Mouse (Mus musculus) layer of hippocampus, adult 6 months (tissue): ENCODE measurements around the gene Dcaf11. TPM values are rescaled to one million over a fixed set of nuclear protein-coding genes. Genes with fewer than 3 reads are reported as not detected.

Experiments
- long read RNA-seq, 2 experiments: library from polyadenylated mRNA; unstranded; transcript quantifications; one replicate each; pipeline ENCODE4 v2.0.0; 2019 to 2020
- polyA plus RNA-seq: library from polyadenylated mRNA; unstranded; fragments of <200 nt; fragmentation: Nextera tagmentation; gene quantifications from 2 replicates; pipeline ENCODE4 v1.2.3, GENCODE M21; 2021

Gene Dcaf11
- 70.4 and 77.7 TPM in 2 replicates for polyA plus RNA-seq
- long read RNA-seq, experiment 1, transcript Dcaf11-201 (15 exons, 2,601 nt), result minor isoform, 15 of 149 reads
- long read RNA-seq, experiment 1, transcript Dcaf11-202 (15 exons, 2,538 nt), result minor isoform, 10 of 149 reads
- long read RNA-seq, experiment 1, transcript Dcaf11-206 (14 exons, 2,660 nt), result major isoform, 31 of 149 reads
- long read RNA-seq, experiment 1, transcript Dcaf11-216 (15 exons, 2,624 nt), result minor isoform, 8 of 149 reads
- long read RNA-seq, experiment 1, partial matches to known transcripts, result 27 of 149 reads
- long read RNA-seq, experiment 1, other reads (novel, unspliced or antisense), result 54 of 149 reads
- long read RNA-seq, experiment 2, transcript Dcaf11-216 (15 exons, 2,624 nt), result minor isoform, 35 of 532 reads
- long read RNA-seq, experiment 2, transcript Dcaf11-202 (15 exons, 2,538 nt), result minor isoform, 31 of 532 reads
- long read RNA-seq, experiment 2, transcript Dcaf11-201 (15 exons, 2,601 nt), result minor isoform, 72 of 532 reads
- long read RNA-seq, experiment 2, transcript Dcaf11-206 (14 exons, 2,660 nt), result major isoform, 138 of 532 reads
- long read RNA-seq, experiment 2, partial matches to known transcripts, result 104 of 532 reads
- long read RNA-seq, experiment 2, other reads (novel, unspliced or antisense), result 140 of 532 reads

DNA sequence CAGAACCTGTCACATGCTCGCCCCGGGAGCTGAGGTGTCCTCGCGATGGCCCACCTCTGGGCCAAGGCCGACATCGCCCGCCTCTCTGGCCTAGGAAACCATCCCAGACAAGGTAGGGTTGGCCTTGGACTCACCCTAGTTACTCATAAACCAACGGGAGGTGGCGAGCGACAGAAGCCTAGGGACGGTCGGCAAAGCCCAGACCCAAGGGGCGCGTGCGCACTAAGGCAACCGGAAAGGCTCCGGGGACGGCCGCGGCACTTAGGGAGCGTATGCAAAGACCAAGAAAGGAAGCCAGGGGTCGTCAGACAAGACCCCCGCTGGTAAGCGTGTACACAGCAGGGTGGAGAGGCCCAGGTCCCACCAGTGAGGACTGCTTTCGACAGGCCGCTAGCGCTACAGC, at the start of gene Dcaf11:
Dcaf11 (plus strand) TSS at position 208 of the 403 bp plus-strand sequence.

DNA sequence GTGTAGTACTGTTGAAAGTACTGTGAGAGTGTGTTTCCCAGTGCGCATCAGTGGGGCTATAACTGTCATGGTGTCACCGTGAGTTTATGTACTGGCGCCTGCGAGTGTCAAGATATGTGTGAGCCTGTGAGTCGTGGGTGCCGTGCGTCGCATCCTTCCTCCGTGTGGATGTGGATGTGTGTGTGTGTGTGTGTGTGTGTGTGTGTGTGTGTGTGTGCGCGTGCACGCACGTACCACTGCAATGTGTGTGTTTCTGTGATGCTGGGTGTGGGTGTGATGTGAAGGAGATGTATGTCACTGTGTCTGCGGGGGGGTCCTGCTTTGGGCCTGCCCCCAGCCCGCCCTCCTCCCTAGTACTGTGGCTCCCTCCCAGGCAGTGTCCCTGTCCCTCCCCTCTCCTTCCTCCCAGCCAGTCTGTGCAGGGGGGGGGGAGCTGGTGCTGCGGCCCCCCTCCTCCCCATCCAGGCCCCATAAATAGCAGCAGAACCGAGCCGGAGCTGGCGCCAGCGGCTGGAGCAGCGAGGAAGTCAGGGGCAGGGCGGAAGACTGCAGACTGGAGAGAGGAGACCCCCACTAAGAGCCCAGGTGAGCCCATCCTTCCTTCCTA, 49.6 kb upstream of the Dcaf11 start, which contains the start of gene Cpne6:
Cpne6 (plus strand) TSS at position 321 of the 607 bp plus-strand sequence.

DNA sequence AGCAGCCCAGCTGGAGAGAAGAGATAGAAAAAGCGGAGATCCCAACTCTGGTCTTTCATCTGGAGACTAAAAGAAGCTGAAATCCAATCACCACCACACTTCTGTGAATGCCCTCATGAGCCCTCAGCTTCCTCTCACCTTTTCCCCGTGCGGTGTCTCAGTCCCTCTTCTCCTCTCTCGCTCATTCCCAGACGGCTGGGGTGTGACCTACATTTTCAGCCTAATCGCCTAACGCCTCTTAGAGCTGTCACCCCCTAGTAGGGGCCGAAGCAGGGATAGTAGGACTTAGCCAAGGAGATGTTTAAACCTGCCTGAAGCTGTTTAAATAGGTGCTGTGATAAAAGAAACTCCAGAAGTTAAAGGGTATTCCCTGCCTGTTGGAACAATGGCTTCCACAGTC, 35.0 kb upstream of the Dcaf11 start, which contains the start of gene Nrl:
Nrl (minus strand) TSS at position 197 of the 400 bp plus-strand sequence.

DNA sequence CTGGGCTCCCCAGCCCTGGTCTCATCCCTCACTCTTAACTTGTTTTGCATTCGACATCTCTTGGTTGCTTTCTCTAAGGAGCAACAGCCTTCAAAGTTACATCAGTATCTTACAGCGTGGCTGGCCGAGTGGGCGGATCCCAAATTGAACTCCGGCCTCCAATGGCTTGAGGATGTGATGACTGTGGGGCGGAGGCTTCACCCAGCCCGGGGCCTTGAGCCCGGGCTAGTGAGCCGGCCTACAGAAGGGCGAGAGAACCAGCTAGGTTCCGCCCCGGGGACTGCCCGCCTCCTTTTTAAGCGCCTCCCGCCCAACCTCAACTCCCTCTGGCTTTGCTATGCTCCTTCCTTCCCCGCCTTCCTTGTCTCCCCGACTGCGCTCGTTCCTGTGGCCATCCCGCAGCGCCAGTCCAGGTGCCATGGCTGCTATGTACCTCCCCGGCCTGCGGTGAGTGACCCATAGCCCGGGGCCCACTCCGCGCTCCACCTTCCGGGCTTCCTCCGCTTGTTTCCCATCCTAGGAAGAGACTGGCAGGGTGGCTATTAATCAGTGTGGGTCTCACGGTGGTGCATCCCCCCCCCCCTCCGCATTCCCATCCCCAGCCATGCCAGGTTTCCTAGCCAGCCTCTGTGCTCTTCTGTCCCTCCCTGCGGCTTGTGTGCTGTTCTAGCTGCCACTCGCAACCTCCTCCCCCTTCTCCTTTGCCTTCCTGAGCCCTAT, 19.6 kb upstream of the Dcaf11 start, which contains the start of gene Pck2:
Pck2 (plus strand) TSS at position 200 of the 720 bp plus-strand sequence.

DNA sequence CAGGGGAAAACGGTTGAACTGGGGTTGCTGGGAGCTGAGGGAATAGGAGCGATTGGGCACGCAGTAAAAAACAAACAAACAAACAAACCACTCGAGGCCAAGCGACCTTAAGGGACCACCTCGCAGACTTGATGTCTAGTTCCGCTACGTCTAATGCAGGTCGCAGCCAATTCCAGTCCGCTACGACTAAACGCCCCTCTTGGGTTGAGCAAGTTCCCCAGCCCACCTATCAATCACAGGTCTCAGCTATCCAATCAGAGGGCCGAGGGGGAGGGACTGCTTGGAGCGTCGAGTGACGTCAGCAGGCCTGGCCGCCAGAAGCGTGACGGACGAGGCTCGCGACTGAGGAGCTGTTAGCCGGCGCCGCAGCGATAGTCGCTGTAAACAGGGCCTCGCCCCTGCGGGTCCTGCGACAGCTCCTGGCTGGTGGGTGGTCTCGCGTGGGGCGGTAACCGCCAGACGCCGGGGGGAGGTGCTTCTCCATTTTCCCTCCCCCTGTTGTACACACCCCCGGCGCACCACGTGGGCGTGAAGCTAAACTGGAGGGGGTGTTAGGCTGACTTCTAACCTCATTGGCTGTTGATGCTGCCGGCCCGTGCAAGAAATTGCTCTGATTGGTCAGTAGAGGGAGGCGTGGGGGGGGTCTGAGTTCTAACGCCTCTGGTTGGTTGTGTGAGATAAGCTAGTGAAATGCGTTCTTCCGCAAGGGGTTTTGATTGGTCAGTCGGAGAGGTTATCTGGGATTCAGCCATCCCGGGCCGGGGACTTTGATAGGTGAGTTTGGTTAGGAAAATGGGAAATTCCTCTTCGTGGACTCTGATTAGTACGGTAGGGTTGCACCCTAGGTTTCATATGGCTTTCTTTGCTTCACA, 632 bp downstream of the Dcaf11 start, which contains the start of gene A730061H03Rik:
A730061H03Rik (minus strand) TSS at position 205 of the 872 bp plus-strand sequence.

DNA sequence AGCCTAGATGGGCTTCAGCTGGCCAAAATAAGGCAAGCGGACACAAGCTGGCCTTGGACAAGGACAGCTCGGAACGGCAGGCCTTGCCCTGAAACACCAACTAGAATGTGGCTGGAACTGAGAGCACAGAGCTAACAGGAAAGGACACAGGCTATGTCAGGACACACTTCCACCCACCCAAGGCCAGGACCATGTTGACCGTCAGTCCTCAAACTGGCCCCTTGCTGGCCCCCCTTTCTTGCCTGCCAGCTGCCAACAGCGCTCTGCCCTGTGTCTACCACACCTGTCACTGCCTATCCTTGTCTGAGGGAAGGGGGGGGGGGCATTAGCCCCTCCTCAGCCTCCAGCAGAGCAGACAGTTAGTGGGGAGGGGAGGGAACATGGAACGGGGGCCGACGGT, 15.5 kb downstream of the Dcaf11 start, which contains the start of gene Fitm1:
Fitm1 (plus strand) TSS at position 316 of the 400 bp plus-strand sequence.

DNA sequence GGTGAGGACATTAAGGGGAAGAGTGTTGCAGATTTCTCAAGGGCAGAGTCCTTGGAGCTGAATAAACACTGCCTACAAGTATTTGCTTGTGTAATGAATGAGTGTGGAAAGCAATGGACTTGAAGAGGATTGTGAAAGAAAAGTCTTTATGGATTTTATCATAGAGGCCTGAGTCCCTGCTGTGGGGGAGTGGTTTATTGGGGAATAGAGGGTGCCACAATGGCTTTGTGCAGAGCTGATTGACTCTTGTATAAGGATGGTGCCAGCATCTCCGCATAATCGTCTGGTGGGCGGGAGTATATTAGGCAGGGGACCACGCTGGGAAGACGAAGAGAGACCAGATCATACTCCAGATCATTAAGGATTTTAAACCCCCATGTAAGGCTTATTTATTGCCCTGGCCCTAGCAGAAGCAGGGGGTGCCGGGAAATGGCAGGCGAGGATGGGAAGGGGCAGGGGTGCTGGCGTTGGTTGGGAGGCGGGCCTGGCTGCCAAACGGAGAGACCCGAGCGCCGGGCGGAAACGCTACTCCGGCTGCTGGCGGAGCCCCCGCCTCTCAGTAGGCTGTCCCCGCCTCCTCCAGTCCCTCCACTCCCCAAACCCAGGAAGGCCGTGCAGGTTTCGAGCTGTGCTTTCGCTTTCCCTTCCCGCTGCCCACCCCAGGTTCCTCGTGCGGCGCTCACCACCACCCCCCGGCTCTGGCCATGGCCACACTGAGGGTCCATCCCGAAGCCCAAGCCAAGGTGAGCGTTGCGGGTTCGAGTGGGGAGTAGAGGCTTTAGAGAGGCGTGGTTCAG, 18.3 kb downstream of the Dcaf11 start, which contains the start of gene Psme1:
Psme1 (plus strand) TSS at position 253 of the 797 bp plus-strand sequence.

DNA sequence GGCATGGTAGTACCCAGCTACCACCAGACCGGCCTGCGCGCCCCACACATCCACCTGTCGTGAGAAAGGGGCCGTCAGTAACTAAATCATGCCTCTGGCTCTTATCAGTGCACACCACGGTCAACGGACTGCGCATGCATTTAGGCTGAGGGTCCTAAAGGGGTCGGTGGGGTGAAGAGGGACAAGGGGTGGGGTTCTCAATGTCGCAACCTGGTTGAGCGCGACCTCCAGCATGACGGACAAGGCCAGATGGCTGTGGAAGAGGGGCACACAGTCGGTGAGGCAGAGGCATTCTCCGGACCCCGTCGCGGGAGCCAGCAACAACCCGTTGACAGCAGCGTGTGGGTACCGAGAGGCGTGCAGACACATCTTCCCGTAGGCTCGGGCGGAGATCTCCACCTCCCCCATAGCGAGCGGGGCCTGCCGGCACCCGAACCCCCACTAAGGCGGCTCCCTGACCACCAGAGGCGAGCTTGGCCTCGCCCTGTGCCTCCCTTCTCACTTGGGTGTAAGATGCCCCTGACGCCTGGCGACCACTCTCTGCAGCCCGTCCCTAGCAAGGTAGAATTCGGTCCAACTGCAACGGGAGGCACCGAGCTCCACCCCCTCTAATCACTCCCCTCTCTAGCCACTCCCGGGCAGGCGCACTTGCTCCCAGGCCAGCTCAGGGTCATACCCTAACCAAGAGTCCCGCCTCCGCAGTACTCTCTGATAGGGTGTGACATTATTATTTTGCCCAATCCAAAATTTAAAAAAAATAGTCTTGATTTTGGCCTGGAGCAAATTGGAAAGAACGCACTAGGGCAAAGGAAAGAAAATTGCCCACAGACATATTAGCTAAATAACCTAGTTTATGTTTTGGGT, 25.1 kb downstream of the Dcaf11 start, which contains the start of gene Emc9:
Emc9 (minus strand) TSS at position 601 of the 864 bp plus-strand sequence.

DNA sequence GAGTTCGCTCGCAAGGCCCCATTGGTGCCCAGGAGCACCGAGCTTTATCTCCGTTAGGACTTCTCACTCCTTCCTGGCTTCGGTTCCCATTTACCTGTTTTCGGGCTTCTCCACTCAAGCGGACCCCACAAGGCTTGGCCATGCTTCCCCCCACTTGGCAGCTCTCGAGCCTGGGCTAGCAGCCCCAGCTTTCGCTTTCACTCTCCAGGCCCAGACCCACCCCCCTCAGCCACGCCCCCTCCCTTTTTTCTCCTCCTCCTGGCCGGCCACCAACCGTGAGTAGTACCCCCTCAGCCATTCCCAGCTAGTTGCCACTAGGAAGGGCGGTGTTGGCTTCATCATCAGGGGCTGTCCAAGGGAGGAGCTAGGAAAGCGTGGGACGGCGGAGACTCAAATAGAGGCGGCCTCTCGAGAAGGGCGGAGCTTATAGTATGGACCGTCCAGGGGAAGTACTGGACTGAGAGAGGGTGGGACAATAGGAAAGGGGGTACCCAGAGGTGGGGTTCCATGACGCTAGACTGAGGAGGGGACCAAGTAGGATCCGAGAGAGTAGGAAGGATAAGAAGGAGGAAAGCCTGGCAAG, 31.0 kb downstream of the Dcaf11 start, which contains the start of gene Psme2:
Psme2 (minus strand) TSS at position 366 of the 583 bp plus-strand sequence.

DNA sequence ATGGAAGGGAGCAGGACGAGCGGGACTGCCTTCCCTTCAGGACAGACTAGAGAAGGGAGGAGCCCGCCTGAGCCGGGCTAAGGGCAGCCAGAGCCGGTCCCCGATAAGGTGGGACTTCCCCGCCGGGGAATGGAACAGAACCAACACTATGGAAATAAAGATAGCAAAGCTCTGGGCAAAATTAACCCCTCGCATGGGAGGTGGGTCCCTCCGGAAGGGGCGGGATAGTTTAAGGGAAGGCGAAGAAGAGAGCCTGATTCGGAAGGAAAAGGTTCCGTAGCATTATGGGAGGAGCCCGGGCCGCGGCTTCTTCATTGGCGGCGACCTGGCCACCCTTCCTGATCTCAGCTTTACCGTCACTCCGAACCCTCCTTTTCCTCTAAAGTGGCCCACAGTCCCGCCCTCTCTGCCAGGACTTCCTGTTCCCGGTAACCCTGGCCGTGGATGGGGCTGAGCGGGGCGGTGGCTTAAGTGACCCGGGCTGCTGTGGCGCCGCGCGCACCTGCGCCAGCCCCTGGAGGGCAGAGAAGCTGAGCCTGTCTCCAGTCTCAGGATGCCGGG, 31.6 kb downstream of the Dcaf11 start, which contains the start of gene Rnf31:
Rnf31 (plus strand) TSS at position 378 of the 561 bp plus-strand sequence.

DNA sequence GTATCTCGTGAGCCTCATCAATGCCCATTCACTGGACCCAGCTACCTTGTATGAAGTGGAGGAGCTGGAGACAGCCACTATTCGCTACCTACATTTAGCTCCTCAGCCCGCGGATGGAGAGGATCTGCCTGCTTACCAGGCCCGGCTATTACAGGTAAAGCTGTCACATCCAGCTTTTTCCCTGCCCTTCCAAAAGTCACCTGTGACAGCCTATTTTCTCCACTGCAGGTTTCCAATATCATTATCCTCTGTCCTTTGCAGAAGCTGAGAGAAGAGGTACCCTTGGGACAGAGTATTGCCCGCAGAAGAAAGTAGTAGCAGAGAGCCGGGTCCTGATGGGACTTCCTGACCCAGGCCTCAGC, 43.4 kb downstream of the Dcaf11 start, which contains the start of gene Irf9:
Irf9 (plus strand) TSS at position 301 of the 362 bp plus-strand sequence.

DNA sequence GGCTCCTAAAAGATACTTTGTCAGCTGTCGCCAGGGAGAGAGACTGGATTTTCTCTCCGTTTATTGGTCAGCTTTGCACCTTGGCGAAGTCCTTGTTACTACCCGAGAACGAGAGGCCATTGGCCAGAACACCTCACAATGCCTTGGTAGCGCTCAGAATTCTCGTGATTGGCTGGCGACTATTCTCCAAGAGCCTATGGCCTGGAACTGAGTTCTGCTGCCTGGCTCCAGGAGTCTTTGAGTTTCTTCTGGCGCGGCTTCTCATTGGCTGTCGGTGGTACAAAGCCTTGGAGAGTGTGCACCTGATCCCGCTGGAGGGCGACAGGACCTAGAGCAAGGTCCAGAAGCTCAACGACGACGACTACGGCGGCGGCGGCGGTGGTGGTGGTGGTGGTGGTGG, 58.0 kb downstream of the Dcaf11 start, which contains the start of gene Rec8:
Rec8 (plus strand) TSS at position 216 of the 400 bp plus-strand sequence.

Other genes starting within 250 kb of the Dcaf11 start
- 22.5 and 23.0 TPM in 2 replicates for gene Dhrs4, start 81.2 kb upstream of the Dcaf11 start, polyA plus RNA-seq
- gene Carmil3, start 69.4 kb upstream of the Dcaf11 start, polyA plus RNA-seq, result 1.8 and 2.9 TPM in 2 replicates
- gene Cpne6, start 49.6 kb upstream of the Dcaf11 start, polyA plus RNA-seq, result 661 and 751 TPM in 2 replicates
- gene Nrl, start 35.0 kb upstream of the Dcaf11 start, polyA plus RNA-seq, result 0.13 TPM in 1 of 2 replicates, not detected in the other
- 28.8 and 36.0 TPM in 2 replicates for gene Pck2, start 19.7 kb upstream of the Dcaf11 start, polyA plus RNA-seq
- not detected in 2 replicates for gene A730061H03Rik, start 400 bp downstream of the Dcaf11 start, polyA plus RNA-seq
- gene Fitm1, start 15.6 kb downstream of the Dcaf11 start, polyA plus RNA-seq, result not detected in 2 replicates
- gene Psme1, start 18.1 kb downstream of the Dcaf11 start, polyA plus RNA-seq, result 54.2 and 58.9 TPM in 2 replicates
- gene Emc9, start 25.3 kb downstream of the Dcaf11 start, polyA plus RNA-seq, result 151 and 161 TPM in 2 replicates
- gene Psme2, start 31.1 kb downstream of the Dcaf11 start, polyA plus RNA-seq, result 115 TPM in 2 replicates
- gene Rnf31, start 31.7 kb downstream of the Dcaf11 start, polyA plus RNA-seq, result 6.5 and 11.3 TPM in 2 replicates
- gene Irf9, start 43.6 kb downstream of the Dcaf11 start, polyA plus RNA-seq, result 4.6 and 5.9 TPM in 2 replicates
- 0.78 and 0.95 TPM in 2 replicates for gene Rec8, start 58.0 kb downstream of the Dcaf11 start, polyA plus RNA-seq
- 48.5 and 50.1 TPM in 2 replicates for gene Ipo4, start 76.0 kb downstream of the Dcaf11 start, polyA plus RNA-seq
- 0.14 and 0.48 TPM in 2 replicates for gene Gm49378, start 77.9 kb downstream of the Dcaf11 start, polyA plus RNA-seq
- gene Tm9sf1, start 83.8 kb downstream of the Dcaf11 start, polyA plus RNA-seq, result 32.7 and 36.4 TPM in 2 replicates
- 0.11 and 0.29 TPM in 2 replicates for gene Tssk4, start 90.2 kb downstream of the Dcaf11 start, polyA plus RNA-seq
- gene Mdp1, start 100.5 kb downstream of the Dcaf11 start, polyA plus RNA-seq, result 62.3 and 63.2 TPM in 2 replicates
- gene Gmpr2, start 111.9 kb downstream of the Dcaf11 start, polyA plus RNA-seq, result 24.9 and 27.8 TPM in 2 replicates
- 665 and 692 TPM in 2 replicates for gene Nedd8, start 112.1 kb downstream of the Dcaf11 start, polyA plus RNA-seq
- 8.2 and 9.7 TPM in 2 replicates for gene Tinf2, start 121.8 kb downstream of the Dcaf11 start, polyA plus RNA-seq
- 0.08 TPM in 1 of 2 replicates, not detected in the other for gene Tgm1, start 153.9 kb downstream of the Dcaf11 start, polyA plus RNA-seq
- gene Rabggta, start 162.3 kb downstream of the Dcaf11 start, polyA plus RNA-seq, result 31.9 and 38.2 TPM in 2 replicates
- gene Dhrs1, start 185.7 kb downstream of the Dcaf11 start, polyA plus RNA-seq, result 123 and 128 TPM in 2 replicates
- gene Nop9, start 185.7 kb downstream of the Dcaf11 start, polyA plus RNA-seq, result 8.1 and 8.5 TPM in 2 replicates
- 3.9 and 5.8 TPM in 2 replicates for gene Cideb, start 198.5 kb downstream of the Dcaf11 start, polyA plus RNA-seq
- gene Ltb4r2, start 201.4 kb downstream of the Dcaf11 start, polyA plus RNA-seq, result 0.16 and 0.54 TPM in 2 replicates
- 0.26 TPM in 1 of 2 replicates, not detected in the other for gene Ltb4r1, start 206.0 kb downstream of the Dcaf11 start, polyA plus RNA-seq
- 1.4 TPM in 2 replicates for gene Adcy4, start 224.1 kb downstream of the Dcaf11 start, polyA plus RNA-seq
- 0.45 and 0.55 TPM in 2 replicates for gene Ripk3, start 228.9 kb downstream of the Dcaf11 start, polyA plus RNA-seq